Mouse (Mus musculus) urinary bladder, adult 2 months (tissue): ENCODE measurements around the gene Tyro3. TPM values are rescaled to one million over a fixed set of nuclear protein-coding genes. Genes with fewer than 3 reads are reported as not detected.

ENCODE experiments used
- DNase-seq: peaks from one replicate; pipeline ENCODE4 v3.0.0; 2022; ENCODE audit warnings: low spot score
- polyA plus RNA-seq: library from polyadenylated mRNA; depleted of rRNA; stranded (reverse); fragments of >200 nt; gene quantifications from 2 replicates; pipeline ENCODE4 v1.2.3, GENCODE M21; 2012

The Tyro3 gene
- polyA plus RNA-seq, 1 experiment: 38.1 TPM

DNA sequence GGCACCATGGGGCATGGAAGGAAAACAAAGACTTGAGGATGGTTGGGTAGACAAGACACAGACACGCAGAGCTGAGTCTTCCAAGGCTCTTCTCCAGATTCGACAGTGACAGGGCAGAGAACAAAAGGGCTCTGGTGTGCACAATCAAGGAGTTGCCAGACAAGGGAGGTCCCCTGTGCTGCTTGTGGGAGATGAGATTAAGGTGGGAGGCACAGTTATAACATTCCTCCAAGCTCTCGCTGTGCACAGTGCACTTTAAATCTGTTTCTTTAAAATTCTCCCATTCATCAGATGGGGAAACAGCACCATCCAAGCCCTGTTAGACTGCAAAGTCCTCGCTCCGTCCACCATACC is 6.7 kb downstream of the Tyro3 start:
- DNase-seq: no peak

- DNase-seq: no peak
Observed at GRCm38 (mm10) chr2:119804776-119805175, 7.2 kb downstream of the Tyro3 start.

GRCm38 (mm10) chr2:119805536-119805935 is 8.0 kb downstream of the Tyro3 start:
- no peak for DNase-seq

- DNase-seq: no peak
Observed at GRCm38 (mm10) chr2:119808438-119808837, 10.9 kb downstream of the Tyro3 start.

DNA sequence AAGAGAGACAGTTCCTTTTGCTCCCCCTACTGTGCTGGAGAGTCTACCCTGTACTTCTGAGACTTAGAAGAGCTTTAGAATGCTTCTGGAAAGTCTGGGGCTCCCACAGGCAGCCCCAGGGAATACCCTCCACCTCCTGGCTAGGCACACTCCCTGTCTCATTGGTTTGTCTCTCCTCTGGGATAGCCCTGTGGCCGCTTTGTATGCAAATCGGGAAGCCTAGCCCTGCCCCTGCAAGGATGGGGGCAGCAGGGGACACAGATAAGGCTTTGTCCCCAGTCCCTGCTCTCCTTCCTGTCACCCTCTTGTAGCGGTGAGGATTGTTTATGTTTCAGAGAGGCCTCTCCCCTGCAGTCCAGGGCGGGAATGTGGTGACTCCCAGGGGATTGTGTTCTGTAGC is 11.3 kb downstream of the Tyro3 start:
- no peak for DNase-seq

DNA sequence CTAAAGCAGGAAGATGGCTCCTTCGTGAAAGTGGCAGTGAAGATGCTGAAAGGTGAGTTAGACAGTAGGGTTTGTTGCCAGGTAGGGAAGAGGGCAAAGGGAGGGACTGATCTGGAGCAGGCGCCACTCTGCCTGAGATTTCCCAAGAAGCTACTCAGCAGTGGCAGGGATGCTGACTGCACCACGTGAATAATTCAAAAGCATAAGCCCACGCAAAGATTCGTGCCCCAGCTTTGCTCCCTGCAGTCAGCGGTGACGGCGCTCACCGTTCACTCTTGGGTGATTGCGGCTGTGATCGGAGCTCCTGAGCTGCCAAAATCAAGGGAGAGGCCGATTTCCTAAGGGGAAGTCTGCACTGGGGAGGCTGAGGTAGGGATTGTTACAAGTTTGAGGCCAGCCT is 13.4 kb downstream of the Tyro3 start:
- no peak for DNase-seq

DNA sequence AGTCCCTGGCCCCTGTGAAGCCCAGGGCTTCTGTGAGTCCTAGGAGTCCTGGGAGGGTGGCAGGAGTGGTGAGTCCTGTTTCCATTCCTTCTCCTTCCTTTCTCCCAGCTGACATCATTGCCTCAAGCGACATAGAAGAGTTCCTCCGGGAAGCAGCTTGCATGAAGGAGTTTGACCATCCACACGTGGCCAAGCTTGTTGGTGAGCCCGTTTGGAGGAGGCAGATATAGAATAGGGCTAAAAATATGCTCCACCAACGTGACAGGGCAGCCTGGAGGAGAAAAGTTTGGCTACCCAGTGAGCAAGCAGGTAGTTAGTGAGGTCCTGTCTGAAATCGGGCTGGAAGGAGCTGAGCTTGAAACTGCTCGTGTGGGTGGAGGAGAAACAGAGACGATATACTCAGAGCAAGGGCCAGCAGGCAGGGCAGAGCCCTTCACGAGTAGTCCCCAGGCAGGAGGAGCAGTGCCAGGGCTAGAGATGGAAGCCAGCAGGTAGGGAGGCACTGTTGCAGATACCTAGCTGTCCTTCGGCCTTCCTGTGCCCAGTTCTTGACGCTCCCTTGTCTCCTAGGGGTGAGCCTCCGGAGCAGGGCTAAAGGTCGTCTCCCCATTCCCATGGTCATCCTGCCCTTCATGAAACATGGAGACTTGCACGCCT is 14.1 kb downstream of the Tyro3 start:
- no peak for DNase-seq

DNA sequence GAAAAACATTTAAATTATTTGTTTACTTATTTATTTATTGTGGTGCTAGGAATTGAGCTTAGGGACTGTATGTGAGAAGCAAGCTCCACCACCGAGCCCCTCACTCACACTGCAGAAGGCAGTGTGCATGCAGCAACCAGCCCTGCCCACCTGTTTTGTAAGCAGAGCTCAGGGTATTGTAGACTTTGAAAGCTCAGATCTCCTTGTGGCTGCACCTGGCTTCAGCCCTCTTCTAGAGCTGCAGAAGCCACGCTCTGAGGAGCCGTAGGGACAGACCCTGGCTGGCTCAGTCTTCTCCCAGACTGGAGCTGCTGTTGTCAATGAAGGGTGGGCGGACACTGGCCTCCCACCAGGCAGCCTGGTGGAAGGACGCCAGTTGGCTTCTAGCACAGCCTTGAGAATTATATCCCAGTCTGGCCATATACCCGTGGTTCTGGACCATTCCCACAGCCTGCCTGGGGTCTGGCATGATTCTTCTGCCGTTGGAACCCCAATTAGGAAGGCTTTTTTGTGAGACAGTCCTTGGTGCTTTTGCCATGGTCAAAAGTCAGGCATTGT is 16.9 kb downstream of the Tyro3 start:
- DNase-seq: no peak

- DNase-seq: no peak
Observed at GRCm38 (mm10) chr2:119816611-119817010, 19.1 kb downstream of the Tyro3 start.

DNA sequence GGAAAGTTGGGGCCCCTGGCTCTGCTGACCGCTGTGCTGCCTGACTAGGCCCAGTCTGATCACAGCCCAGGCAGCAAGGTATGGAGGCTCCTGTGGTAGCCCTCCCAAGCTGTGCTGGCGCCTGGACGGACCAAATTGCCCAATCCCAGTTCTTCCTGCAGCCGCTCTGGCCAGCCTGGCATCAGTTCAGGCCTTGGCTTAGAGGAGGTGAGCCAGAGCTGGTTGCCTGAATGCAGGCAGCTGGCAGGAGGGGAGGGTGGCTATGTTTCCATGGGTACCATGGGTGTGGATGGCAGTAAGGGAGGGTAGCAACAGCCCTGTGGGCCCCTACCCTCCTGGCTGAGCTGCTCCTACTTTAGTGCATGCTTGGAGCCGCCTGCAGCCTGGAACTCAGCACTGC is 19.5 kb downstream of the Tyro3 start:
- DNase-seq: no peak

GRCm38 (mm10) chr2:119818668-119819272 is 21.2 kb downstream of the Tyro3 start:
- DNase-seq: no peak

DNA sequence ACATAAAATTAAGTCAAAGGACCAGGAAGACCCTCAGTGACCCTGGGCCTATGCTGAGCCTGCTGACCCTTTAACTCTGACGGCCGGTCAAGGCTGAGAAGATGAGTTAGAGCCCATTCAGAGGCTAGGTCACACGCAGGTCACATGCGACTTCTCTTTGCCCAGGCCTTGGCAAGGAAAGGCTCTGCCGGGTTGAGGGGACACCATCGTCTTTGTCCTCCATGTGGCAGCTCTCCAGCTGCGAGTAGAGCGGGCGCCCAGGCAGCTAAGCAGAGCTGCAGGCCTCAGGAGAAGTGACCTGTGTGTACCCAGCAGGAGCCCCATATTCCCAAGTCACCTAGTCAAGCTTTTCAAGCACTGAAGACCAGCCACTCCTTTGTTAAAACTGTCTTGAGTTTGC is 23.6 kb downstream of the Tyro3 start:
- no peak for DNase-seq

- DNase-seq: no peak
Observed at GRCm38 (mm10) chr2:119830579-119830978, 33.0 kb downstream of the Tyro3 start.

GRCm38 (mm10) chr2:119834231-119834630 is 36.7 kb downstream of the Tyro3 start:
- no peak for DNase-seq

DNA sequence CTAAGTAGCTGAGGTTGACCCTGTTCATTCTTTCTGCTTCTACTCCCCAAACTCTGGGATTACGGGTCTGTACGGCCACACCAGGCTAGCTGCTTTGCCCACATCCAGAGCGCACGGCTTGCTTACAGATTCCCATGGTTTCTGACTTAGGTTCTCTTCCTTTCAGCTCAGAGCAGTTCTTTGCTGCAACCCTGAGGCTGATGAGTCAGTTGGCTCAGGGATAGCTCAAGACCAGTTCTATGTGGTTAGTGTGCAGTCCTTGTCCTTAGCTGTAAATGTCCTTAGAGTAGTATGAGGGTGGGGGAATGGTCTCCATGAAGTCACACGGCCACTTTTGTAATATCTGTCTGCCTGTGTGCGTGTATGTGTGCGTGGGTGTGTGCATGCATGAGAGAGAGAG is 40.1 kb downstream of the Tyro3 start:
- no peak for DNase-seq

GRCm38 (mm10) chr2:119838363-119839156 is 41.0 kb downstream of the Tyro3 start:
- DNase-seq: no peak

DNA sequence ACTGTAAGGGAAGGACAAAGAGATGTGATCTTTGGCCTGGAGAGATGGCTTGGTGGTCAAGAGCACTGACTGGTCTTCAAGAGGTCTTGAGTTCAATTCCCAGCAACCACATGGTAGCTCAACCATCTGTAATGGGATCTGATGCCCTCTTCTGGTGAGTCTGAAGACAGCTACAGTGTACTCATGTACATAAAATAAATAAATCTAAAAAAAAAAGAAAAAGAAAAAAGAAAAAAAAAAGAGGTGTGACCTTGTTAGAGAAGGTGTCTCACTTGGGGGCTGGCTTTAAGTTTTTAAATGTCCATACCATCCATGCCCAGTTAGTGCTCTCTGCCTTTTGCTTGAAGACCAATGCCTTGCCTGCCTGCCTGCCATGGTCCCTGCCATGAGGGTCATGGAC is 42.5 kb downstream of the Tyro3 start:
- DNase-seq: no peak

GRCm38 (mm10) chr2:119842000-119842399 is 44.5 kb downstream of the Tyro3 start:
- DNase-seq: no peak

DNA sequence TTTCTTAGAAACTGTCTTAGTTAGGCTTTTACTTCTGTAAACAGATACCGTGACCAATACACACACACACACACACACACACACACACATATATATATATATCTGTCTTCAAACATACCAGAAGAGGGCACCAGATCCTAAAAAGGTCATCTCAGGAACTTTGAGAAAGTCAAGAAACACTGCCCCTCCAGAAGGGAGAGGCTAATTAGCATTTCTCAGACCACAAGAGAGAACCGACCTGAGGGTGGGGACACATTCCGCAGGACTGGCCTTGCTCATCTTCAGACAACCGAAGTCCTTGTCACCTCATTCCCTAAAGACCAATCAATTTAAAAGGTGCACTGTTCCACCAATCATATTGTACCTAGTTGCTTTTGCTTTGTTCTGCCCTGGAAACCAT is 46.0 kb downstream of the Tyro3 start:
- no peak for DNase-seq

DNA sequence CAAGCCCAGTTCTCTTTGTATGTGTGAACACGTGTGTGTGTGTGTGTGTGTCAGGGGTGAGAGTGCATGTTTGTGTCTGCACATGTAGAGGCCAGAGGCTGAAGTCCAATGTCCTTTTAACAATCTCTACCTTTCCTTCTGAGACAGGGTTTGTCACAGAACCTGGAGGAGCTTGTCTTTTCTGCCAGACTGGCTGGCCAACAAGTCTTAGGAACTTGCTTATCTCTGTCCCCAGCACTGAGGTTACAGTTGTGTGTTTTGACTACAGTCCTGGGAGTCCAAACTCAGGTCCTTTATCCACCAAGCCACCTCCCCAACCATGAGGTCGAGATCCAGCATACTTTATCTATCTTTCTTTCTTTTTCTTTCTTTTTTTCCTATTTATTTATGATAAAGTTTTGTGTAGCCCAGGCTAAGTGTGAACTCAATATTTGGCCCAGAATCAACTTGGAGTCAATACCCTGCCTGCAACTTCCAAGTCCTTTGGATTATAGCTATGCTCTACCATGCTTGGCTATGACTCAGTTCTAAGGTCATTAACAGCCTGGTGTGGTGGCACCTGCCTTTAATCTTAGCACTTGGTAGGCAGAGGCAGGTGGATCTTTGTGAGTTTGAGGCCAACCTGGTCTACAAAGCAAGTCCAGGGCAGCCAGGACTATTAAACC is 48.5 kb downstream of the Tyro3 start:
- no peak for DNase-seq

GRCm38 (mm10) chr2:119846929-119847328 is 49.4 kb downstream of the Tyro3 start:
- no peak for DNase-seq

DNA sequence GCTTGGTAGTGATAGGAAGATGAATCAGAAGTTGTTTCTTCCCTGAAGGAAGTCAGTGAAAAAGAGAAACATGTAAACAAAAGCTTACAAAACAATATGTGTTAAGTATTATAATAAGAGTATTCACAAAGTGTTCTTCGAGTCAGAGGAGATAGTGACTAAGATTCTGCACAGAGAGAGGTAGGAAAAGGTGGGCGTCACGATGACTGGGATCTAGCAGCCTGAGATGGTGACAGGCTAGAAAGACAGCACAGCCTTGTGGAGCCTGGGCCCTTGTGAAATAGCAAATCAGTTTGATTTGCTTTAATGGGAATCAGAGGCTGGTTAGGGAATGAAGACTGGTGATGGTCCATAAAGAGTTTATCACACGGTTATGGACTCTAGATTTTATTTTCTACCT is 56.3 kb downstream of the Tyro3 start:
- no peak for DNase-seq
